Mouse (Mus musculus) erythroblast, embryonic 14.5 days (primary cell): ENCODE measurements around the gene Smyd3. TPM values are rescaled to one million over a fixed set of nuclear protein-coding genes. Genes with fewer than 3 reads are reported as not detected.
"Not testable (repeated sequence)": the region's sequence is repeated elsewhere in the genome, so short reads cannot be mapped to it uniquely, and the experiment has no call there.

Experiments
- H3K27me3 ChIP-seq: 2 replicates; pipeline ENCODE4 v1.6.1; 2012; ENCODE audit warnings: inconsistent platforms; ENCODE audit not compliant: control insufficient read depth
- H3K36me3 ChIP-seq: 2 replicates; pipeline ENCODE4 v1.6.1; 2012; ENCODE audit warnings: mild to moderate bottlenecking, inconsistent platforms; ENCODE audit not compliant: control insufficient read depth
- H3K4me1 ChIP-seq: 2 replicates; pipeline ENCODE4 v1.6.1; 2012; ENCODE audit warnings: inconsistent platforms; ENCODE audit not compliant: control insufficient read depth
- H3K4me3 ChIP-seq: replicated peaks from 2 replicates; pipeline ENCODE3; 2012; ENCODE audit warnings: moderate library complexity, mild to moderate bottlenecking, inconsistent platforms
- H3K9me3 ChIP-seq: 2 replicates; pipeline ENCODE4 v1.6.1; 2012; ENCODE audit warnings: low read length, inconsistent platforms, mixed read lengths; ENCODE audit not compliant: control insufficient read depth
- GATA1 ChIP-seq: IDR thresholded peaks from 2 replicates; pipeline ENCODE4 v1.6.1; 2012; ENCODE audit warnings: low read length, inconsistent platforms, mixed read lengths
- TAL1 ChIP-seq: IDR thresholded peaks from 3 replicates; pipeline ENCODE4 v1.6.1; 2012; ENCODE audit warnings: low read length, inconsistent platforms, mixed read lengths
- polyA plus RNA-seq: library from polyadenylated mRNA; stranded (reverse); fragments of >175 nt; gene quantifications from 2 replicates; pipeline ENCODE4 v1.2.3, GENCODE M21; 2012

Smyd3 gene
- polyA plus RNA-seq, 1 experiment = 0.09 TPM

DNA sequence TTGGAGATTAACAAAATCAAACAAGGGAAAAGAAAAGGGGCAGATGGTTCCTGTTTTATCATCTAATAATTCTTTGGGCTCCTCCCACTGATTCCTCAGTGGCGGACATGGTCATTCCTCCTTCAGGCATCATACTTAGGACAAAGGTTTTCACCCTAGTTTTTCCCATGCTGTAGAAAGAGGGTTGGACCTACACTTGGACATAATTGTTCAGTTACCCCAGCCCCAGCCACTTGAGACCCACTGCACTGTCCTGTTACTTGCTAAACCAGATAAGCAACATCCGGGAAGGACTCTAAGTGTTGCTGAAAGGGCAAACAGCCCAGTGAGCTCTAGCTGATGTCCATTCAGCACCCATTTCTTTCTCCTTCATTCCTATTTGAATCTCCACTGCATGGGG is 327.0 kb downstream of the Smyd3 start:
- H3K4me3 ChIP-seq = no peak overlapping the region
- H3K4me1 ChIP-seq = no peaks in the 10 kb centered on the region
- no peaks in the 10 kb centered on the region for H3K9me3 ChIP-seq
- TF ChIP-seq TAL1 (no peak), GATA1 (no peak)
- no peaks in the 10 kb centered on the region for H3K27me3 ChIP-seq
- no peaks in the 10 kb centered on the region for H3K36me3 ChIP-seq

DNA sequence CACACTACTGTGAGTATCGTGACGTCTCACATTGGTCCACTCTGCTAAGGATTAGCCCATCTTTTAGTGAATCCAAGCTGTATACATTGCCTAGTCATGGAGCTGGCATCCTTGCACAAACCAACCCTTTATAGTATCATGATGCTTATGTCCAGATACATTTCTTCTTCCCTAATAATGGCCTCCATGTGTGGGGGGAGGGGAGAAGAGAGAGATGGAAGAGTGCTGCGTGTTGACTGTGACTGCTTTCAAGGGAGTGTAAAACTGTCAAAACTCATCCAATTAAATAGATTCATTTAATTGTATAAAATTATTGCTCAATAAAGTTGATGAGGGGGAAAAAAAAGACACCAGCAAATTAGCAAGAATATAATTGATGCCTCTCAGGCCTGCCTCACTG is 330.7 kb downstream of the Smyd3 start:
- TF ChIP-seq TAL1 (no peak), GATA1 (no peak)
- Histone ChIP-seq H3K27me3 (no peaks in the 10 kb centered on the region), H3K4me1 (no peaks in the 10 kb centered on the region), H3K4me3 (no peak overlapping the region), H3K36me3 (no peaks in the 10 kb centered on the region), H3K9me3 (no peaks in the 10 kb centered on the region)

DNA sequence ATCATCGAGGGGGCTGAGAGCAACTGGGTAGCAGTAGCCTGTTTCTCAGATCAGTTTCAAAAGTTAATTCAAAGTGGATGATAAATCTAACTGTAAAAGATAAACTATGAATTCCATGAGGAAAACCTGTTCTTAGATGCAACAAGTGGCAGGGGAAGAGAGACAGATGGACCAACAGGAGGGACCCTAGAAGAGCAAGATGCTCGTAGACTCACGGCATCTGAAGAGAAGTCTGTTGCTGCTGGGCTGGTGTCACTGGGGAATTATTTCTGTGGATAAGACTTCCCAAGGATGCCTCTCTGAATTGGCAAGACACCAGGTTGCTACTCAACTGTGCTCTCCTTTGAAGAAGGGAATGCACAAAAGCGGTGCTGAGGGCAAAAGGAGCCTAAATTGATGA is 333.2 kb downstream of the Smyd3 start:
- Histone ChIP-seq H3K9me3 (no peaks in the 10 kb centered on the region), H3K36me3 (no peaks in the 10 kb centered on the region), H3K4me3 (no peak overlapping the region), H3K27me3 (no peaks in the 10 kb centered on the region), H3K4me1 (no peaks in the 10 kb centered on the region)
- TF ChIP-seq GATA1 = no peak
- TF ChIP-seq TAL1 = no peak

DNA sequence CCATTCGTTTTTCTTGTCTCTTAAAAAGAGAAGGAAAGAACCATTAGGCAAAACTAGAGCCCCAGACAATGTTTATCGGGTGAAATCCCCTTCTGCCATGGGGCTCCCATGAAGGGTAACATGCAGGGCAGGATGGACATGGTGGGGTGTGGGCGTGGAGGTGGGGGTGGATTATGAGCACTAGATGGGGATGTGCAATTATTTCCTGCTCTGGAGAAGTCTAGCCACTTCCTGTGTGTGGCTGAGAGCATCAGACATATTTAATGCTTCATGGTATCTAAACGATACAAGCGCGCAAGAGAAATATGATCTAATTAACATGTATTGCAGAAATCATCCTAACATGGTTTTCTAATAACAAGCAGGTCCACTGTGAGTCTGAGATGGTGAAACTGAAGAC is 334.3 kb downstream of the Smyd3 start:
- H3K9me3 ChIP-seq = no peaks in the 10 kb centered on the region
- no peaks in the 10 kb centered on the region for H3K36me3 ChIP-seq
- no peak overlapping the region for H3K4me3 ChIP-seq
- no peaks in the 10 kb centered on the region for H3K4me1 ChIP-seq
- no peaks in the 10 kb centered on the region for H3K27me3 ChIP-seq
- no peak for TF ChIP-seq TAL1
- no peak for TF ChIP-seq GATA1

DNA sequence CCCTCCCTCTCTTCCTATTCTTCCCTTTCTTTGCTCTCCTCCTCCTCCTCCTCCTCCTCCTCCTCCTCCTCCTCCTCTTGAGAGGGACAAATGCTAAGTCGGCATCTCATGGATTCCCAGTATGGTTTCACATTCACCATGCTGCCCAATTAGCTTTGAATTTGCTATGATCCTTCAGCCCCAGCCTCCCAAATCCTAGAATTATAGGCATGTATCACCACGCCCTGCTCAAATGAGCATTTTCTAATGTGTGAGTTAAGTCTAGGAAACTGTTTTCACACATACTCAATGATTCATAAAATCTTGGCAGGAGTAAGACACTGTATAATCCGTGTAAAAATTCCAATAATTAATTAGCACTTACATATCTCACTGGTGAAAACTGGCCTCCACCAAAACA is 337.3 kb downstream of the Smyd3 start:
- Histone ChIP-seq H3K36me3 (no peaks in the 10 kb centered on the region), H3K4me3 (no peak overlapping the region), H3K9me3 (no peaks in the 10 kb centered on the region), H3K4me1 (no peaks in the 10 kb centered on the region), H3K27me3 (no peaks in the 10 kb centered on the region)
- TF ChIP-seq GATA1 = no peak
- no peak for TF ChIP-seq TAL1

DNA sequence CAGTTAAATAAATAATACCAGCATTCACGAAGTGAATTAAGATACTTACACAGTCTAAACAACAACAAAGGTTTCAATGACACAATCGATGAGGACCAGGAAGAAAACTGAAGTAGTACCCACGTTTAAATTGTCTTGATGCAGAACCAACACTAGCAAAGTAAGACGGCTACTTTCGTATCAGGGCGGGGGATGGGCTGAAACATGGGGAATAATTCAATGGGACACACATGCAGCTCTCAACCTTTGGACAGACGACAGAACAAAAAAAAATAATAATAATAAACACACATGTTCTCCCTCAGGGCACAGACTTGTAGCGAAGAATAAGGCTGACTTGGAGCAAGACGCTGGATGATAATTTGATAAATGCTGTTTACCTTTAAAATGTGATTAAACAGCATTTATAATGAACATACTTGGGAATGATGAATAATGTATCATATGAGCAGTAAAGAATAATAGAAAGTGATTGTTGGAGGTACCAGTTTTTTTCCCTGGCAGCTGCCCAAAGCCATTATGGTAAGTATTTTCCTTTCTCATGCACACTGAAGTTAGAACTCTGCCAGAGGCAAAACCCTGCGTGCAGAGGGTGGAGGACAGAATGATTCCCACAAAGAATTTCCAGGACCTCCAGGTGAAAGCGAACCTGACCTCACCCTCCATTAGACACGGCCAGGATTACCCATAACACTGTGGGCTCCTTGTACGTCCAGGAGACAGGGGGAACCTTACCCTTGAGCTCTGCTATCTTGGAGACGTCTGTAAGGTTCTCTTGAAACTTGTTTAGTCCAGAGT is 340.8 kb downstream of the Smyd3 start:
- no peaks in the 10 kb centered on the region for H3K36me3 ChIP-seq
- H3K9me3 ChIP-seq = no peaks in the 10 kb centered on the region
- TF ChIP-seq GATA1 = no peak
- TF ChIP-seq TAL1 = no peak
- no peaks in the 10 kb centered on the region for H3K27me3 ChIP-seq
- no peak overlapping the region for H3K4me3 ChIP-seq
- H3K4me1 ChIP-seq = no peaks in the 10 kb centered on the region

DNA sequence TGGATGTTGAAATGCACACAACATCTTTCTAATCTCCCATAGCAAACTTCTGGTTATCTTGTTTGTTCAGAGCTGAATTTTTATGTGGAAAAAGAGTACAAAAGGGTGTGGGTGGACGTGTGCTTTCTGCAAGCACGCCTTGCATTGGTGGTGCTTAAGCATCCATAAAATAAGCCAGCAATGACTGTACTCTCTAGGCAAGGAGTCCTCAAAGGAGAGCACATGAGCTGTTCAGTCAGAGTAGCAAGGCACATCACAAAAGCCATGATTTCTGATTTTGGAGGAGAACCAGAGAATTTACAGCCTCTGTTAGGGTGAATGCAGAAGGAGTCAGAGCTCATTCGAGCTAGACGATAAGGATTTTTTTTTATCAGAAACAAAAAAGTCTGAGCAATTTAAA is 343.6 kb downstream of the Smyd3 start:
- H3K4me3 ChIP-seq = no peak overlapping the region
- H3K36me3 ChIP-seq = no peaks in the 10 kb centered on the region
- no peaks in the 10 kb centered on the region for H3K27me3 ChIP-seq
- peaks cover 6% of the 10 kb centered on the region for H3K4me1 ChIP-seq
- TF ChIP-seq GATA1 = no peak
- no peak for TF ChIP-seq TAL1
- no peaks in the 10 kb centered on the region for H3K9me3 ChIP-seq

DNA sequence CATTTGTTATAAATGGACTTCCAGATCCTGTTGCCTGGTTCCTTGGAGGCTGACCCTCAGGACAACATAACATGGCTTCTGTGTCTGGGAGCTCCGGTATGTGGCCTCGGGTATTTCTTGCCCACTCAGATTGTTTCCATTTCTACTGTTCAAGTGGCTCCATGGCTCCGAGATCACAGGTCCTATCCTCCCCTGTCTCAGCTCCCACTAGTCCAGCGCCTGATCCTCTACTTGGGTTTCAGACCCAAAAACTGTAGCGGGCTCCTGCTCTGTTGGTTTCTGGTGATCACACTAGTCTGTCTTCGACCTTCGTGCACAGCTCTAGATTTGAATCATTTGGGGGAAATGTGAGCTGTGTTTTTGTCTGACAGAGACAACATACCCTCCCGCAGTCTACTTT is 347.3 kb downstream of the Smyd3 start:
- no peak for TF ChIP-seq GATA1
- no peak for TF ChIP-seq TAL1
- no peaks in the 10 kb centered on the region for H3K9me3 ChIP-seq
- no peaks in the 10 kb centered on the region for H3K36me3 ChIP-seq
- H3K4me3 ChIP-seq = no peak overlapping the region
- H3K27me3 ChIP-seq = no peaks in the 10 kb centered on the region
- H3K4me1 ChIP-seq = peaks cover 6% of the 10 kb centered on the region

DNA sequence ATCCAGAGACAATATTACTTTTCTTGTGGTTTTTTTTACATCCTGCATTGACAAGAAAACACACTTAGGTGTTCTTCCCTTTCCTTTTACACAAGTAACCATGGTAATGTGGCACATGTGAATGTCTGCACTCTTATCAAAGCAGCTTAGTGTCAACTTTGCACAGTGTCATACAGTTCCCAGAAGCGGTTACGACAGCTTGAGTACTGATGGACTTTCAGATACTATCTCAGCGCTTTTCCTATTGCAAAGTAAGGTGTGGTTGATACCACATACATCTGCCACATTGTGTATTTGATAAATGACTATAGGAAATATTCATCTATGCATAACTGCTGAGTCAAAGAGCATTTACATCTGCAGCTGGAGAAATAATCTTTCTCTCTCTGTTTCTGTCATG is 348.1 kb downstream of the Smyd3 start:
- H3K4me3 ChIP-seq = no peak overlapping the region
- H3K36me3 ChIP-seq = no peaks in the 10 kb centered on the region
- H3K27me3 ChIP-seq = no peaks in the 10 kb centered on the region
- H3K9me3 ChIP-seq = no peaks in the 10 kb centered on the region
- peaks cover 6% of the 10 kb centered on the region for H3K4me1 ChIP-seq
- TF ChIP-seq TAL1 (no peak), GATA1 (no peak)

DNA sequence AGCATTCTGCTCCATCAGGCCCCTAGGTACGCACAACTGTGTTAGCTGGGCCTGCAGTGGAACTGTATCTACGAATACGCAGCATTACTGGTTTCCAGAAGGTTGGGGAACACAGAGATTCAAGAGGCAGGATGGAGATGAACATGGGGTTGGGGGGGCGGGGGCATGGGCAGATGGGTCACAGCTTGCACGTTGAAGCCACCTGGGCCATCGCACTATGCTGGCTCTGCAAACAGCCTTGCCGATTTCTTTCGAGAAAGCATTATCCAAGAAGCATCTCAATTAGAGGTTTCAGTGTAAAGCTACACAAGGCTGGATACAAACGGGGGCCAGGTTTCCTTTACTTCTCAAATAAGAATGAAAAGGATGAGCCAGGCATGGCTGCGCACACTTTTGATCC is 348.7 kb downstream of the Smyd3 start:
- no peaks in the 10 kb centered on the region for H3K27me3 ChIP-seq
- H3K4me3 ChIP-seq = no peak overlapping the region
- H3K36me3 ChIP-seq = no peaks in the 10 kb centered on the region
- TF ChIP-seq TAL1 (no peak), GATA1 (no peak)
- no peaks in the 10 kb centered on the region for H3K9me3 ChIP-seq
- peaks cover 6% of the 10 kb centered on the region for H3K4me1 ChIP-seq

DNA sequence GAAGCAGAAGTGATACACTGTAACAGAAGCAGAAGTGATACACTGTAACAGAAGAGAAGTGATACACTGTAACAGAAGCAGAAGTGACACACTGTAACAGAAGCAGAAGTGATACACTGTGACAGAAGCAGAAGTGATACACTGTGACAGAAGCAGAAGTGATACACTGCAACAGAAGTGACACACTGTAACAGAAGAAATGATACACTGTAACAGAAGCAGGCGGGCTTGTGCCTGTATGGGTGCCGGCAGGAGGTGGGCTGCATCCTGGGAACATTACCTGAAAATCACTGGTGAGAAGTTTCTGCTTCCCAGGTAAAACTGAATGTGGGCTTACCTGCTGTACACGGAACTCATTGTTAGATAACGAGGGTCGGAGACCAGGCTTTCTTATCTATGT is 353.6 kb downstream of the Smyd3 start:
- H3K27me3 ChIP-seq, H3K4me3 ChIP-seq, H3K36me3 ChIP-seq, H3K4me1 ChIP-seq, H3K9me3 ChIP-seq: not testable (repeated sequence)

DNA sequence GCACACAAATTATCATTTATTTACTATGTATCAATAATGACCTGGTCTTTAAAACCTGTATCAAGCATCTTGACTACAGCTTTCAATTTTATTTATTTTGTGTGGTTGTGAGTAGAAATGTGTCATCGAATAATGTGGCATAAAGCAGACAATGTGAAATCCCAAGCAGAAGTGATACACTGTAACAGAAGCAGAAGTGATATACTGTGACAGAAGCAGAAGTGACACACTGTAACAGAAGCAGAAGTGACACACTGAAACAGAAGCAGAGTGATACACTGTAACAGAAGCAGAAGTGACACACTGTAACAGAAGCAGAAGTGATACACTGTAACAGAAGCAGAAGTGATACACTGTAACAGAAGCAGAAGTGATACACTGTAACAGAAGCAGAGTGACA is 355.1 kb downstream of the Smyd3 start:
- H3K4me1 ChIP-seq, H3K4me3 ChIP-seq, H3K36me3 ChIP-seq, H3K9me3 ChIP-seq, H3K27me3 ChIP-seq: not testable (repeated sequence)
